Mouse (Mus musculus) liver, embryonic 16.5 days (tissue): Measurements from ENCODE around the gene Rassf8. TPM values are rescaled to one million over a fixed set of nuclear protein-coding genes. Genes with fewer than 3 reads are reported as not detected.

Experiments
- ATAC-seq: fragments of 200-750 bp; cut with Nextera tagmentation; 2 replicates; pipeline ENCODE4 v1.8.0; 2017; ENCODE audit warnings: low read depth, mild to moderate bottlenecking, moderate number of reproducible peaks, moderate library complexity
- H3K27ac ChIP-seq: fragments of 300-500 bp; sonication (generic); 2 replicates; pipeline ENCODE4 v1.5.1; 2014; ENCODE audit warnings: mild to moderate bottlenecking, low read length
- H3K27me3 ChIP-seq: fragments of 300-500 bp; sonication (generic); 2 replicates; pipeline ENCODE4 v1.6.1; 2014; ENCODE audit warnings: low read depth, low read length, mixed read lengths; ENCODE audit not compliant: control insufficient read depth, insufficient read depth
- H3K36me3 ChIP-seq: fragments of 300-500 bp; sonication (generic); 2 replicates; pipeline ENCODE4 v1.6.1; 2014; ENCODE audit warnings: mild to moderate bottlenecking; ENCODE audit not compliant: control insufficient read depth, insufficient read depth
- H3K4me1 ChIP-seq: fragments of 300-500 bp; sonication (generic); 2 replicates; pipeline ENCODE4 v1.6.1; 2014; ENCODE audit warnings: low read depth, low read length, mixed read lengths; ENCODE audit not compliant: control insufficient read depth
- H3K4me2 ChIP-seq: fragments of 300-500 bp; sonication (generic); 2 replicates; pipeline ENCODE4 v1.6.1; 2014; ENCODE audit warnings: low read depth, low read length, mixed read lengths
- H3K4me3 ChIP-seq: fragments of 300-500 bp; sonication (generic); 2 replicates; pipeline ENCODE4 v1.5.1; 2014; ENCODE audit warnings: low read depth, mild to moderate bottlenecking, low read length
- H3K9ac ChIP-seq: fragments of 300-500 bp; sonication (generic); 2 replicates; pipeline ENCODE4 v1.6.1; 2014; ENCODE audit warnings: low read depth, low read length
- H3K9me3 ChIP-seq: fragments of 300-500 bp; sonication (generic); replicated peaks from 2 replicates; pipeline ENCODE4 v1.6.1; 2016; ENCODE audit warnings: low read length; ENCODE audit not compliant: control insufficient read depth
- WGBS: fragments of 180-500 bp; shearing (Covaris S2); extraction: QIAGEN DNeasy Blood & Tissue Kit; methylation state at CpG from one replicate; pipeline ENCODE4 v1.1.7; 2014; ENCODE audit not compliant: insufficient replicate concordance; 5-methylcytosine and 5-hydroxymethylcytosine counted together
- polyA plus RNA-seq: library from polyadenylated mRNA; unstranded; fragments of >200 nt; fragmentation: Nextera tagmentation; extraction: Ambion mirVana; gene quantifications from 2 replicates; pipeline ENCODE4 v1.2.1, GENCODE M21; 2015

The Rassf8 gene
- polyA plus RNA-seq, 1 experiment from 2014 or later: 1.6 TPM

- Histone ChIP-seq H3K9me3 (no peaks in the 10 kb centered on the region), H3K4me1 (no peaks in the 10 kb centered on the region), H3K27me3 (no peaks in the 10 kb centered on the region), H3K27ac (no peak overlapping the region), H3K4me2 (no peak overlapping the region), H3K9ac (no peak overlapping the region), H3K36me3 (no peaks in the 10 kb centered on the region), H3K4me3 (no peak overlapping the region)
- no peak for ATAC-seq
- 56% methylated on average over 3 of the region's 3 CpGs for WGBS
These were observed 55.4 kb downstream of the Rassf8 start for GRCm38 (mm10) chr6:145801796-145802488.

GRCm38 (mm10) chr6:145802881-145803280 is 56.3 kb downstream of the Rassf8 start:
- Histone ChIP-seq H3K4me2 (no peak overlapping the region), H3K27me3 (no peaks in the 10 kb centered on the region), H3K36me3 (no peaks in the 10 kb centered on the region), H3K9ac (no peak overlapping the region), H3K4me3 (no peak overlapping the region), H3K9me3 (no peaks in the 10 kb centered on the region), H3K4me1 (no peaks in the 10 kb centered on the region), H3K27ac (peak overlapping the region; percentile 35; the same call in 1 of the 2 replicates)
- ATAC-seq: peak; percentile 35
- 27% methylated on average over 8 of the region's 8 CpGs for WGBS

DNA sequence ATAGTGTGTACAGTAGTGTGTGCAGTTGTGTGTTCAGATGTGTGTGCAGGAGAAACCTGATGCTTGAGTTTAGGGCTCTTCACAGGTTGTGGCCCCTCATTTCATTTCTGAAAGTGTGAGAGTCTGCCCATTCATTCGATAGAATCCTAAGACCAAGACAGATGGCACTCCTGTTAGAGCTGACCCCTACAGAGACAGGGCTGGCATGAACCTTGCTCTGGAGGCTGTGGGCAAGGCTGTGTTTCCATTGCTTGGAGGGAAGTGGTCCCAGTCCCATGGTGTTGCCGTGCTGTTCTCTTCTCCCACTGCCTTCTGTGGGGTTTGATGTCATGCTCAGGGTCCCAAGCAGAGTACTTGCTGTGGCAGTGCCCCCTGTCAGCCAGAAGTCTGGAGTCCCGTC is 57.7 kb downstream of the Rassf8 start:
- Histone ChIP-seq H3K9me3 (no peaks in the 10 kb centered on the region), H3K9ac (no peak overlapping the region), H3K4me3 (no peak overlapping the region), H3K27me3 (no peaks in the 10 kb centered on the region), H3K36me3 (no peaks in the 10 kb centered on the region), H3K4me2 (no peak overlapping the region), H3K4me1 (no peaks in the 10 kb centered on the region), H3K27ac (no peak overlapping the region)
- no peak for ATAC-seq
- WGBS: 58% methylated on average over 3 of the region's 3 CpGs

- no peak overlapping the region for H3K27ac ChIP-seq
- WGBS: 44% methylated on average over 2 of the region's 2 CpGs
- no peaks in the 10 kb centered on the region for H3K27me3 ChIP-seq
- no peak for ATAC-seq
- no peak overlapping the region for H3K4me2 ChIP-seq
- H3K4me3 ChIP-seq: no peak overlapping the region
- no peak overlapping the region for H3K9ac ChIP-seq
- H3K9me3 ChIP-seq: no peaks in the 10 kb centered on the region
- H3K36me3 ChIP-seq: no peaks in the 10 kb centered on the region
- no peaks in the 10 kb centered on the region; the same call in 1 of the 2 replicates for H3K4me1 ChIP-seq
These were observed 60.2 kb downstream of the Rassf8 start for GRCm38 (mm10) chr6:145806784-145807183.

- no peak overlapping the region for H3K4me2 ChIP-seq
- ATAC-seq: no peak
- H3K4me1 ChIP-seq: no peaks in the 10 kb centered on the region; the same call in 1 of the 2 replicates
- H3K4me3 ChIP-seq: no peak overlapping the region
- H3K27me3 ChIP-seq: no peaks in the 10 kb centered on the region
- WGBS: 65% methylated on average over 8 of the region's 9 CpGs
- H3K9ac ChIP-seq: no peak overlapping the region
- no peaks in the 10 kb centered on the region for H3K9me3 ChIP-seq
- no peaks in the 10 kb centered on the region for H3K36me3 ChIP-seq
- no peak overlapping the region for H3K27ac ChIP-seq
These were observed 61.4 kb downstream of the Rassf8 start for GRCm38 (mm10) chr6:145807929-145808328.

DNA sequence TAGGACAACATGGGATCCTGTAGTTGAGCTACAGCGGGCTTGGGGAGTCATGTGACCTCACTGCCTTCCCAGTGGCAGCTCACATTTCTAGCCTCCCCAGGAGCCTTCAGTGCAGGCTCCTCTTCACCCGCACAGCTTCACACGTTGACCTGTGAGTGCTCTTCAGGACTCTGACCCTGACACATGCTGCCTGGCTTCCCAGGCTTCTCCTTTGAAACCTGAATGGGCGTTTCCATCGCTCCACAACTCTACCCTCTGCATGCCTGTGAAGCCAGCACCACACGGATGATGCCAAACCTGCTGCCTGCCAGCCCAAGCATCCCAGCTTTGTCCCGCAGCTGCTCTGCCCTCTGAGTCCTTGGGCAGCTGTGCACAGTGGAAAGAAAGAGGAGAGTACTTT is 63.0 kb downstream of the Rassf8 start:
- peak; percentile 10; the same call in 1 of the 2 replicates for ATAC-seq
- no peak overlapping the region for H3K4me3 ChIP-seq
- no peak overlapping the region for H3K4me2 ChIP-seq
- H3K9ac ChIP-seq: no peak overlapping the region
- WGBS: 60% methylated on average over 7 of the region's 7 CpGs
- H3K4me1 ChIP-seq: no peaks in the 10 kb centered on the region; the same call in 1 of the 2 replicates
- H3K27me3 ChIP-seq: no peaks in the 10 kb centered on the region
- H3K27ac ChIP-seq: no peak overlapping the region
- H3K9me3 ChIP-seq: no peaks in the 10 kb centered on the region
- no peaks in the 10 kb centered on the region for H3K36me3 ChIP-seq

- 60% methylated on average over 6 of the region's 6 CpGs for WGBS
- no peaks in the 10 kb centered on the region for H3K36me3 ChIP-seq
- H3K4me3 ChIP-seq: no peak overlapping the region
- peak overlapping the region; percentile 24; the same call in 1 of the 2 replicates for H3K27ac ChIP-seq
- H3K27me3 ChIP-seq: no peaks in the 10 kb centered on the region
- H3K9ac ChIP-seq: no peak overlapping the region
- no peak overlapping the region for H3K4me2 ChIP-seq
- H3K9me3 ChIP-seq: no peaks in the 10 kb centered on the region
- no peaks in the 10 kb centered on the region; the same call in 1 of the 2 replicates for H3K4me1 ChIP-seq
- no peak for ATAC-seq
These were observed 63.5 kb downstream of the Rassf8 start for GRCm38 (mm10) chr6:145810015-145810414.

- Histone ChIP-seq H3K4me2 (no peak overlapping the region), H3K27ac (no peak overlapping the region), H3K9me3 (no peaks in the 10 kb centered on the region), H3K4me3 (no peak overlapping the region), H3K9ac (no peak overlapping the region), H3K27me3 (no peaks in the 10 kb centered on the region), H3K4me1 (no peaks in the 10 kb centered on the region; the same call in 1 of the 2 replicates), H3K36me3 (no peaks in the 10 kb centered on the region)
- 43% methylated on average over 1 of the region's 1 CpGs for WGBS
- ATAC-seq: peak; percentile 84
These were observed 64.6 kb downstream of the Rassf8 start for GRCm38 (mm10) chr6:145811174-145811573.

DNA sequence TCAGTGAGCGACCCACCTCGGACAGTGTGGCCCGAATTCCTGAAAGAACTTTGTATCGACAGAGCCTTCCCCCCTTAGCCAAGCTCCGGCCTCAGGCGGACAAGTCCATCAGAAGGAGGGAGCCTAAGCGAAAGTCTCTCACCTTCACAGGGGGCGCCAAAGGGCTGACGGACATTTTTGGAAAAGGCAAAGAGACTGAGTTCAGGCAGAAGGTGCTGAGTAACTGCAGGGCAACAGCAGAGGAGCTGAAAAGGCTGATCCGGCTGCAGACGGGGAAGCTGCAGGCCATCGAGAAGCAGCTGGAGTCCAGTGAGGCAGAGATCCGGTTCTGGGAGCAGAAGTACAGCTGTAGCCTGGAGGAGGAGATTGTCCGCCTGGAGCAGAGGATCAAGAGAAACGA is 68.7 kb downstream of the Rassf8 start:
- H3K9me3 ChIP-seq: no peaks in the 10 kb centered on the region
- no peak overlapping the region for H3K4me3 ChIP-seq
- no peak overlapping the region for H3K9ac ChIP-seq
- H3K4me1 ChIP-seq: no peaks in the 10 kb centered on the region; the same call in 1 of the 2 replicates
- no peak overlapping the region for H3K4me2 ChIP-seq
- no peak for ATAC-seq
- no peaks in the 10 kb centered on the region for H3K36me3 ChIP-seq
- whole genome bisulfite sequencing: 53% methylated on average over 15 of the region's 15 CpGs
- H3K27me3 ChIP-seq: no peaks in the 10 kb centered on the region
- H3K27ac ChIP-seq: no peak overlapping the region
